Mouse (Mus musculus) limb, embryonic 11.5 days (tissue): ENCODE measurements at regions not wholly inside any gene's neighbourhood (a gene's known extent, or its start where the extent isn't known, plus 50 kb on each side); places are given as distances from the start of the nearest gene placed in this dataset.

Experiments used
- ATAC-seq: fragments of 200-750 bp; cut with Nextera tagmentation; 2 replicates; pipeline ENCODE4 v1.8.0; 2017; ENCODE audit warnings: low read depth; ENCODE audit not compliant: insufficient number of reproducible peaks, low FRiP score, low TSS enrichment
- DNase-seq: peaks from one replicate; pipeline ENCODE4 v3.0.0-alpha.2; 2015; ENCODE audit warnings: low spot score
- H3K27ac ChIP-seq: fragments of 300-500 bp; sonication (generic); replicated peaks from 2 replicates; pipeline ENCODE4 v1.5.1; 2014; ENCODE audit warnings: low read depth, mild to moderate bottlenecking, low read length
- H3K27me3 ChIP-seq: fragments of 300-500 bp; sonication (generic); 2 replicates; pipeline ENCODE4 v1.6.1; 2014; ENCODE audit warnings: mild to moderate bottlenecking, low read length, mixed read lengths; ENCODE audit not compliant: control insufficient read depth, insufficient read depth
- H3K36me3 ChIP-seq: fragments of 300-500 bp; sonication (generic); 2 replicates; pipeline ENCODE4 v1.6.1; 2014; ENCODE audit warnings: mild to moderate bottlenecking, low read length, moderate library complexity, mixed read lengths; ENCODE audit not compliant: control insufficient read depth, insufficient read depth
- H3K4me1 ChIP-seq: fragments of 300-500 bp; sonication (generic); 2 replicates; pipeline ENCODE4 v1.6.1; 2014; ENCODE audit warnings: low read length, mixed read lengths; ENCODE audit not compliant: control insufficient read depth, insufficient read depth
- H3K4me2 ChIP-seq: fragments of 300-500 bp; sonication (generic); 2 replicates; pipeline ENCODE4 v1.6.1; 2014; ENCODE audit warnings: low read depth, mild to moderate bottlenecking, moderate library complexity; ENCODE audit not compliant: severe bottlenecking
- H3K4me3 ChIP-seq: fragments of 300-500 bp; sonication (generic); 2 replicates; pipeline ENCODE4 v1.5.1; 2014; ENCODE audit warnings: low read depth, low read length
- H3K9ac ChIP-seq: fragments of 300-500 bp; sonication (generic); 2 replicates; pipeline ENCODE4 v1.6.1; 2014; ENCODE audit warnings: mild to moderate bottlenecking, low read length
- H3K9me3 ChIP-seq: fragments of 300-500 bp; sonication (generic); 2 replicates; pipeline ENCODE4 v1.6.1; 2016; ENCODE audit warnings: low read length; ENCODE audit not compliant: control insufficient read depth
- WGBS: fragments of 180-500 bp; shearing (Covaris S2); extraction: QIAGEN DNeasy Blood & Tissue Kit; methylation state at CpG from one replicate; pipeline ENCODE4 v1.1.7; 2014; 5-methylcytosine and 5-hydroxymethylcytosine counted together

DNA sequence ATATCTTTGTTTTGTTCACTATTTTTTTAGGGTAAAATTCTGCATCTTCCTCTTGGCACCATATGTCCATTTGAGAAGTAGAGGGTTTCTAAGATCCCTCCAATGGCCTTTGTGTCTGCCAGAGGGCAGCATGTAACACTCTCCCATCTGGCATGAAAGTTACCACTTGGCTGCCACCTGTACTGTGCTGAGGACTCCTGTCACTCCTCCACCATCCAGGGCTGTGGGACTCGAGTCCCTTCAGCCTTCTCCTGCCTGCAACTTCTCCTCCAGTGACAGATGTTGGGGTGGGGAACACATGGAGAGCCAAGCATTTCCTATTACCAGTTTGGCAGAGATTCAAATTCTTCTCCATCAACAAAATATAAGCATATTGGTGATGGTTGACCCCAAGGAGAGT lies 262.3 kb upstream of the Marcks start:
- Histone ChIP-seq H3K27ac (no peak overlapping the region), H3K9me3 (no peaks in the 10 kb centered on the region), H3K4me1 (peaks cover 17% of the 10 kb centered on the region), H3K4me2 (no peak overlapping the region), H3K36me3 (no peaks in the 10 kb centered on the region), H3K9ac (no peak overlapping the region), H3K4me3 (no peak overlapping the region), H3K27me3 (no peaks in the 10 kb centered on the region)
- ATAC-seq (no peak), DNase-seq (no peak)
- 10% methylated on average over 1 of the region's 1 CpGs for WGBS

DNA sequence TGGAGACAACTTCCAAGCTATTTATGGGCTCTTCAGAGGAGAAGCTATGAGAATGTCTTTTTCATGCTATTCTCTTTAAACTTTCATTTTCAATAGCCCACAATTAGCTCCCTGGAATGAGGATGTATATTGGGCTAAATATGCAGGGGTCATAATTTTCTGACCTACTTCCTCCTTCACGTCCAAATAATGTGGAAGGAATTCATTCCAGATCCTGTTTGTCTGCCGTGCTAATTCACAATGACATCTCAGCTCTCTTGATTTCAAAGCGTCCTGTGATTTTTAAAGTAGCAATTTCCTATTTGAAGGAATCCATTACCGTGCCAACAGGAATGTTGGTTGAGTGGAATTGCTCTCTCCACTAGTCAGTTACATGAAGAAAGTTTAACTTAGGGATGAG lies 261.7 kb upstream of the Marcks start:
- Histone ChIP-seq H3K4me2 (no peak overlapping the region), H3K9ac (no peak overlapping the region), H3K9me3 (no peaks in the 10 kb centered on the region), H3K27me3 (no peaks in the 10 kb centered on the region), H3K4me1 (peaks cover 17% of the 10 kb centered on the region), H3K36me3 (no peaks in the 10 kb centered on the region), H3K27ac (no peak overlapping the region), H3K4me3 (no peak overlapping the region)
- ATAC-seq (no peak), DNase-seq (no peak)
- 2% methylated on average over 4 of the region's 4 CpGs for WGBS

DNA sequence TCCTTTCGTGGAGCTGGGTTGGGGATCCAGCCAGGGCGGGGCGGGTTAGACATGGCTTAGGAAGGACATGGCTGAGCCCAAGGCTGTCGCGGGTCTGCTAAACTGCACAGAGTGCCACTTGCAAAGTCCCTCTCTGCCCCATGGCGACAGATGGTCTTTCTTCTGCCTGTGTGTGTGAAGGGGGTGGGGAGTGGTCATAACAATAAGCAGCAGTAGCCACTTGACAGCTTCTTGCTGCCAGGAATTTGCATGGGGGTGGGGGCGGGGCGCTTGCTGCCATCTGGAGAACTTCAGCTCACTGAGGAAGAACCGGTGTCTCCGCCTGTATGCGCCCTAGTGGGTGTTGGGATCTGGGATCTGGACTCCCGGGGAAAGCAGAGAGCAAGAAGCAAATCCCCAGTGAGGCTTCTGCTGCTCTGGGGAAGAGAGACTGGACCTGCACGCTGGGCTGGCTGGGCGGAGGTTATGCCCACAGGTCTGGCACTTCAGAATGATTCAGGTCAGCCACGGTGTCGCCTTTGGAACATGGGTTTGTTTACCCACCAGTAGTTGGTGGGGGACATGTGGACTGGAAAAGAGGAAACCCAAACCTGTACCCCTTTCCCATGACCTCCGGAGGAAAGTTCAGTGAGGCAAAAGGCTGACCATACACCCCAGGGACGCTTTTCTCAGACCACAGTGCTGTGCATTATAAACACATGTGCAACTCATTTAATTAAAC lies 258.7 kb upstream of the Marcks start:
- Histone ChIP-seq H3K36me3 (no peaks in the 10 kb centered on the region), H3K9me3 (no peaks in the 10 kb centered on the region), H3K27ac (peak overlapping the region; percentile 67; the same call in 1 of the 2 replicates), H3K9ac (no peak overlapping the region; the same call in 1 of the 2 replicates), H3K4me3 (peak overlapping the region; percentile 21), H3K27me3 (no peaks in the 10 kb centered on the region), H3K4me2 (peak overlapping the region; percentile 69), H3K4me1 (peaks cover 17% of the 10 kb centered on the region)
- 4% methylated on average over 18 of the region's 18 CpGs for WGBS
- peak; percentile 78 for DNase-seq
- ATAC-seq, result peak; percentile 93

GRCm38 (mm10) chr10:37390011-37390410 lies 251.3 kb upstream of the Marcks start:
- Histone ChIP-seq H3K4me3 (no peak overlapping the region), H3K27ac (no peak overlapping the region; the same call in 1 of the 2 replicates), H3K4me2 (no peak overlapping the region), H3K9ac (no peak overlapping the region), H3K9me3 (no peaks in the 10 kb centered on the region), H3K36me3 (no peaks in the 10 kb centered on the region), H3K27me3 (no peaks in the 10 kb centered on the region), H3K4me1 (no peaks in the 10 kb centered on the region)
- DNase-seq (peak; percentile 43), ATAC-seq (no peak)
- WGBS, result 47% methylated on average over 3 of the region's 3 CpGs

DNA sequence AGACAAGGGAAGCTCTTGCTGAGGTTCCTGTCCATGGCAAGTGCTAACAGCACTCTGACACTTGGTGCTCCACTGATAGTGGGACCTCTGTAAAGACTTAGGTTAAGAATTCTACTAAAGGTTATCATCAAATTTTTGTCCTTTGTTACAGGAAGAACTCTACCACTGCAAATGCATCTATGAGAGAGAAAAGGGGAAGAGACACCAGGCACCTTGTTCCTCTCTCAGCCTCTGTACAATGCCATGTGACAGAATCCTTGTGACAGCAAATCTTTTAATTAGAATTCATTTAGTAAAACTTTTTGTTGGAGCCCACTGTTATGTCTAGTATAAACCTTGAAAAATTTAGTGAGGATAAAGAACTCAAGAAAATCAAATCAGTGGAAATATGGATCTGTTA lies 247.5 kb upstream of the Marcks start:
- Histone ChIP-seq H3K9ac (no peak overlapping the region), H3K4me2 (no peak overlapping the region), H3K36me3 (no peaks in the 10 kb centered on the region), H3K4me3 (no peak overlapping the region), H3K27ac (no peak overlapping the region), H3K9me3 (no peaks in the 10 kb centered on the region), H3K4me1 (no peaks in the 10 kb centered on the region), H3K27me3 (no peaks in the 10 kb centered on the region)
- ATAC-seq (no peak), DNase-seq (no peak)

DNA sequence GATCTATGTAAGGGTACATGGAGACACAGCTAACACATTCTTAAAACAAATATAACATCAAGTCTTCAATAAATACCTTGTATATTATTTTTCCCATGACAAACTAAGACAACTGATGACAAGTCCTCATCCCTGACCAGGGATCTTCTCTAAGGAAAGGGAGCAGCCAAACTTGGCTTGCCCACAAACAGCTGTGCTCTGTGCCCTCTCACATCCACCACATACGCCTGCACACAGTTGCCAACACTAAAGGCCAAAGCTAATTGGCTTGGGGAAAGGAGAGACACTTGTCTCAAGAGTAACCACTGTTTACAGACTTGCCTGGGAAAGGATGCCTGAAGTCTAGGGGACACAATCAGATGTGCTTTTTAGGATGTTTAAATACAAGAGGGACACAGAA lies 241.3 kb upstream of the Marcks start:
- no peak overlapping the region for H3K27ac ChIP-seq
- H3K27me3 ChIP-seq, result no peaks in the 10 kb centered on the region
- no peak overlapping the region for H3K4me2 ChIP-seq
- H3K4me3 ChIP-seq, result no peak overlapping the region
- DNase-seq (no peak), ATAC-seq (no peak)
- 65% methylated on average over 1 of the region's 1 CpGs for WGBS
- H3K36me3 ChIP-seq, result no peaks in the 10 kb centered on the region
- no peak overlapping the region for H3K9ac ChIP-seq
- H3K9me3 ChIP-seq, result no peaks in the 10 kb centered on the region
- no peaks in the 10 kb centered on the region for H3K4me1 ChIP-seq

GRCm38 (mm10) chr10:37378002-37378702 lies 239.4 kb upstream of the Marcks start:
- ATAC-seq (no peak), DNase-seq (no peak)
- H3K4me1 ChIP-seq, result no peaks in the 10 kb centered on the region
- 41% methylated on average over 4 of the region's 4 CpGs for WGBS
- H3K9ac ChIP-seq, result no peak overlapping the region
- no peaks in the 10 kb centered on the region for H3K27me3 ChIP-seq
- H3K4me3 ChIP-seq, result no peak overlapping the region
- H3K27ac ChIP-seq, result no peak overlapping the region
- H3K36me3 ChIP-seq, result no peaks in the 10 kb centered on the region
- H3K4me2 ChIP-seq, result no peak overlapping the region
- H3K9me3 ChIP-seq, result no peaks in the 10 kb centered on the region

- H3K9me3 ChIP-seq, result no peaks in the 10 kb centered on the region
These were observed 238.7 kb upstream of the Marcks start for GRCm38 (mm10) chr10:37377258-37378001.

More at GRCm38 (mm10) chr10:37377258-37378001, 238.7 kb upstream of the Marcks start:
- Histone ChIP-seq H3K27ac (no peak overlapping the region), H3K4me3 (no peak overlapping the region), H3K9ac (no peak overlapping the region), H3K4me1 (no peaks in the 10 kb centered on the region), H3K4me2 (no peak overlapping the region), H3K36me3 (no peaks in the 10 kb centered on the region), H3K27me3 (no peaks in the 10 kb centered on the region)
- no peak for DNase-seq
- ATAC-seq, result no peak
- WGBS, result 79% methylated on average over 1 of the region's 1 CpGs
